Mouse (Mus musculus): ENCODE results near the gene Dchs2. TPM values are rescaled to one million over a fixed set of nuclear protein-coding genes. Genes with fewer than 3 reads are reported as not detected.

Gene Dchs2
- total and polyA plus RNA-seq, 3 experiments = not detected

GRCm38 (mm10) chr3:83099651-83100050, 28.1 kb upstream of the Dchs2 start:
- H3K36me3 ChIP-seq (replicated peaks in 1 of 2; ENCODE audit: control insufficient read depth in 1 of 2, insufficient read depth in 1 of 2, low read length in 1 of 2) = no peaks in the 10 kb centered on the region
- TF ChIP-seq ZC3H11A (IDR thresholded peaks at IDR 0.05; ENCODE audit: low read depth, low read length) (no peak), HCFC1 (IDR thresholded peaks at IDR 0.05; ENCODE audit: low read depth, low read length) (no peak)
- H3K4me1 ChIP-seq (ENCODE audit: control insufficient read depth in 1 of 2, insufficient read depth in 2 of 2) = no peaks in the 10 kb centered on the region
- H3K9ac ChIP-seq (ENCODE audit: insufficient read depth, low read depth) = no peak overlapping the region
- no peaks in the 10 kb centered on the region for H3K79me2 ChIP-seq (replicated peaks; ENCODE audit: control insufficient read depth, extremely low read depth, insufficient read depth, poor library complexity, severe bottlenecking)
- no peak overlapping the region for H3K4me3 ChIP-seq (replicated peaks in 1 of 3; ENCODE audit: low read depth in 2 of 3, low read length in 2 of 3, poor library complexity in 1 of 3)
- peaks cover 6% of the 10 kb centered on the region for H3K27me3 ChIP-seq (replicated peaks)
- H3K4me2 ChIP-seq (ENCODE audit: insufficient read depth, low read depth, poor library complexity, severe bottlenecking) = no peak overlapping the region
- in situ Hi-C loops (cut with MboI; ENCODE audit: low pct_ligation_motif_present, low pct_unique_long_range_greater_than_20kb, low sequenced_read_pairs) = no loop called here
- dilution Hi-C loops (cut with MboI; ENCODE audit: extremely low pct_ligation_motif_present, extremely low pct_unique_long_range_greater_than_20kb, low sequenced_read_pairs) = no loop called here
- H3K27ac ChIP-seq (ENCODE audit: insufficient read depth, low read depth) = no peak overlapping the region
- DNase-seq (ENCODE audit: extremely low read depth) = no peak
- H3K9me3 ChIP-seq (replicated peaks; ENCODE audit: low read length) = peaks cover 3% of the 10 kb centered on the region

- TF ChIP-seq NRF1 (IDR thresholded peaks at IDR 0.05; ENCODE audit: low read depth, low read length) = no peak
- H3K4me3 ChIP-seq (replicated peaks in 1 of 3; ENCODE audit: low read depth in 2 of 3, low read length in 2 of 3, poor library complexity in 1 of 3) = no peak overlapping the region
- no peak overlapping the region for H3K9ac ChIP-seq (ENCODE audit: insufficient read depth, low read depth)
- H3K9me3 ChIP-seq (replicated peaks; ENCODE audit: low read length) = peaks cover 11% of the 10 kb centered on the region
- no peak overlapping the region for H3K27ac ChIP-seq (ENCODE audit: insufficient read depth, low read depth)
- dilution Hi-C loops (cut with MboI; ENCODE audit: extremely low pct_ligation_motif_present, extremely low pct_unique_long_range_greater_than_20kb, low sequenced_read_pairs) (no loop called here), in situ Hi-C loops (cut with MboI; ENCODE audit: low pct_ligation_motif_present, low pct_unique_long_range_greater_than_20kb, low sequenced_read_pairs) (no loop called here)
- no peak overlapping the region for H3K4me2 ChIP-seq (ENCODE audit: insufficient read depth, low read depth, poor library complexity, severe bottlenecking)
- H3K79me2 ChIP-seq (replicated peaks; ENCODE audit: control insufficient read depth, extremely low read depth, insufficient read depth, poor library complexity, severe bottlenecking) = no peaks in the 10 kb centered on the region
- H3K4me1 ChIP-seq (ENCODE audit: control insufficient read depth in 1 of 2, insufficient read depth in 2 of 2) = no peaks in the 10 kb centered on the region
- no peaks in the 10 kb centered on the region for H3K36me3 ChIP-seq (replicated peaks in 1 of 2; ENCODE audit: control insufficient read depth in 1 of 2, insufficient read depth in 1 of 2, low read length in 1 of 2)
- H3K27me3 ChIP-seq (replicated peaks) = no peaks in the 10 kb centered on the region
- DNase-seq (ENCODE audit: extremely low read depth) = no peak
Observed at GRCm38 (mm10) chr3:83102286-83102685, 25.5 kb upstream of the Dchs2 start.

GRCm38 (mm10) chr3:83110163-83110562, 17.6 kb upstream of the Dchs2 start:
- H3K27me3 ChIP-seq (replicated peaks) = no peaks in the 10 kb centered on the region
- DNase-seq (ENCODE audit: extremely low read depth) = peak; percentile 56
- H3K4me2 ChIP-seq (ENCODE audit: insufficient read depth, low read depth, poor library complexity, severe bottlenecking) = peak overlapping the region; percentile 80; the same call in 1 of the 2 replicates
- H3K36me3 ChIP-seq (replicated peaks in 1 of 2; ENCODE audit: control insufficient read depth in 1 of 2, insufficient read depth in 1 of 2, low read length in 1 of 2) = no peaks in the 10 kb centered on the region
- TF ChIP-seq SMC3 (IDR thresholded peaks at IDR 0.05; ENCODE audit: low read depth, low read length) = peak; percentile 88
- TF ChIP-seq ZMIZ1 (IDR thresholded peaks at IDR 0.05; ENCODE audit: low read depth, low read length) = no peak
- no peak for TF ChIP-seq NELFE (IDR thresholded peaks at IDR 0.05; ENCODE audit: low read depth, low read length)
- peak; percentile 56 to 83; a peak in 3 of 4 replicates for TF ChIP-seq CTCF (conservative IDR thresholded peaks at IDR 0.05 in 1 of 2, IDR thresholded peaks at IDR 0.05 in 1 of 2; ENCODE audit: low read depth in 2 of 2, low read length in 2 of 2)
- no peak for TF ChIP-seq USF1 (IDR thresholded peaks at IDR 0.05; ENCODE audit: low read depth, low read length)
- peak; percentile 87 for TF ChIP-seq ZNF384 (IDR thresholded peaks at IDR 0.05; ENCODE audit: low read depth, low read length)
- TF ChIP-seq RAD21 (IDR thresholded peaks at IDR 0.05; ENCODE audit: low read depth, low read length) = peak; percentile 59
- no peak for TF ChIP-seq ETS1 (conservative IDR thresholded peaks at IDR 0.05; ENCODE audit: low read depth, low read length)
- H3K4me1 ChIP-seq (ENCODE audit: control insufficient read depth in 1 of 2, insufficient read depth in 2 of 2) = peaks cover 3 to 5% of the 10 kb centered on the region in 2 experiments; a peak in 3 of 4 replicates
- dilution Hi-C loops (cut with MboI; ENCODE audit: extremely low pct_ligation_motif_present, extremely low pct_unique_long_range_greater_than_20kb, low sequenced_read_pairs) = no loop called here
- no peak overlapping the region for H3K27ac ChIP-seq (ENCODE audit: insufficient read depth, low read depth)
- no peak overlapping the region for H3K4me3 ChIP-seq (replicated peaks in 1 of 3; ENCODE audit: low read depth in 2 of 3, low read length in 2 of 3, poor library complexity in 1 of 3)
- in situ Hi-C loops (cut with MboI; ENCODE audit: low pct_ligation_motif_present, low pct_unique_long_range_greater_than_20kb, low sequenced_read_pairs) = loop anchor here (10.0 kb wide), 1 partner anchor 165 kb away; no protein-coding TSS in a partner anchor
- H3K79me2 ChIP-seq (replicated peaks; ENCODE audit: control insufficient read depth, extremely low read depth, insufficient read depth, poor library complexity, severe bottlenecking) = no peaks in the 10 kb centered on the region
- H3K9me3 ChIP-seq (replicated peaks; ENCODE audit: low read length) = peaks cover 5% of the 10 kb centered on the region
- no peak overlapping the region for H3K9ac ChIP-seq (ENCODE audit: insufficient read depth, low read depth)

Measured in CH12.LX (cell line).